Mouse (Mus musculus) adrenal gland, postnatal 10 days (tissue): Measurements from ENCODE around the gene Tgif2. TPM values are rescaled to one million over a fixed set of nuclear protein-coding genes. Genes with fewer than 3 reads are reported as not detected.

ENCODE experiments used
- total RNA-seq, 2 experiments: library from RNA; stranded (reverse); gene quantifications; 2 replicates each; pipeline ENCODE4 v1.2.3; 2021

The Tgif2 gene
- total RNA-seq, 2 experiments from 2014 or later, result 8.1 to 9.7 TPM

Other genes with a start within 250 kb of the Tgif2 start
- 10 to 100 TPM; 36.9 to 40.3 TPM for gene Dlgap4, start 226.3 kb upstream of the Tgif2 start, total RNA-seq
- 10 to 100 TPM; 67.9 to 90.2 TPM for gene Myl9, start 64.6 kb upstream of the Tgif2 start, total RNA-seq
- 1 to 10 TPM; 2.0 to 4.0 TPM for gene 4930518I15Rik, start 17.9 kb downstream of the Tgif2 start, total RNA-seq
- 100 to 1,000 TPM; 277 to 282 TPM for gene Rab5if, start 23.1 kb downstream of the Tgif2 start, total RNA-seq
- under 1 TPM; 0.18 to 0.30 TPM for gene Sla2, start 47.2 kb downstream of the Tgif2 start, total RNA-seq
- 10 to 100 TPM; 51.3 to 59.2 TPM for gene Ndrg3, start 152.0 kb downstream of the Tgif2 start, total RNA-seq
- 10 to 100 TPM in 1 of 2 experiments, 1 to 10 TPM in 1; 9.2 to 12.8 TPM for gene Dsn1, start 167.1 kb downstream of the Tgif2 start, total RNA-seq
- gene Soga1, start 239.2 kb downstream of the Tgif2 start, total RNA-seq, result 10 to 100 TPM; 30.3 to 35.9 TPM
- not detected for gene Tldc2, start 247.0 kb downstream of the Tgif2 start, total RNA-seq